Mouse (Mus musculus): ENCODE results near the gene Klf13. TPM values are rescaled to one million over a fixed set of nuclear protein-coding genes. Genes with fewer than 3 reads are reported as not detected.

Klf13 gene
- polyA plus RNA-seq, 1 experiment from 2014 or later = 14.1 TPM

DNA sequence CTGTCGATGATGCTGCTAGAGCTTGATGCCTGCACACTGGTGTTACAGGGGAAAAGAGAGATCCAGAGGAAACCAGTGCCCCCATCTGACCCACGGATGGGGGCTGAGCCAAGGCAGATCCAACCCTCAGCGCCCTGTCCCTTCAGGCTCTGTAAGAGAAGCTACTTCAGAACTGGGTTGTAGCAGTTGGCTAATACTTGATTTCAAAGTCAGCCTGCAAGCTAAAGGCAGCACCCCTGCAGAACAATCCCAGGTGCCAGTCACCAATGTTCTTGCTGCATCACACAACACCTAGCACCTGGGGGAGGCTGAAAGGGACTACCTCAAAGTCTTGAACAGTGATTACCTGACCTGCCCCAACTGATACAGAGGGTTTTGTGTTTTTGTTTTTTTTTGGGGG, 36.8 kb downstream of the Klf13 start:
- peaks cover 54% of the 10 kb centered on the region for H3K4me1 ChIP-seq (replicated peaks)
- no peak overlapping the region for H3K9ac ChIP-seq
- H3K9me3 ChIP-seq (replicated peaks) = no peaks in the 10 kb centered on the region
- no peaks in the 10 kb centered on the region for H3K36me3 ChIP-seq
- WGBS (ENCODE audit: insufficient replicate concordance) = 81% methylated on average over 3 of the region's 3 CpGs
- DNase-seq (no peak), ATAC-seq (ENCODE audit: low read depth) (no peak)
- no peak overlapping the region for H3K27ac ChIP-seq
- peaks cover 22% of the 10 kb centered on the region for H3K27me3 ChIP-seq
- no peak overlapping the region for H3K4me3 ChIP-seq (replicated peaks)
- no peak overlapping the region for H3K4me2 ChIP-seq

DNA sequence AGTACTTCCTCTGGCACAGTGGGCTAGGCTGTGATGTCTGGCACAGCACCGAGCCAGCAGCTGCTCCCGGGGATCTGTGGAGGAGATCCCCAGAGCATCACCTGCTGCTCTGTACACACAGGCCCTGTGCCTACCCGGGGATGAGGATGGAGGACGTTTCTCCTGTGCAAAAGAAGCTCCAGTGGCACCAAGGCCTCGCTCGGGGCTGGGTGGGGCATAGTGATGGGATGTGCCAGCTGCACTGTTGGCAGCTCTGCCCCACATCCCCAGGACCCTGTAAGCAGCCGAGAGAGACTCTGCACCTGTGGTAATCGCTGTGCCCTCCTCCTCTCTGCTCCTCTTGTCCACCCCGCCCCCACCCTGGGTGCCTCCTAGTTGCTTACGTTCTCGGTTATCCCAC, 37.4 kb downstream of the Klf13 start:
- 70% methylated on average over 11 of the region's 11 CpGs for WGBS (ENCODE audit: insufficient replicate concordance)
- H3K4me3 ChIP-seq (replicated peaks) = no peak overlapping the region
- H3K4me2 ChIP-seq = no peak overlapping the region
- no peaks in the 10 kb centered on the region for H3K36me3 ChIP-seq
- no peak for ATAC-seq (ENCODE audit: low read depth)
- H3K27ac ChIP-seq = no peak overlapping the region
- no peak overlapping the region for H3K9ac ChIP-seq
- peaks cover 22% of the 10 kb centered on the region for H3K27me3 ChIP-seq
- no peaks in the 10 kb centered on the region for H3K9me3 ChIP-seq (replicated peaks)
- no peak for DNase-seq
- H3K4me1 ChIP-seq (replicated peaks) = peaks cover 58% of the 10 kb centered on the region

- no peak overlapping the region for H3K4me3 ChIP-seq (replicated peaks)
- H3K9me3 ChIP-seq (replicated peaks) = no peaks in the 10 kb centered on the region
- 86% methylated on average over 2 of the region's 2 CpGs for WGBS (ENCODE audit: insufficient replicate concordance)
- no peak overlapping the region for H3K27ac ChIP-seq
- H3K27me3 ChIP-seq = peaks cover 22% of the 10 kb centered on the region
- no peak for DNase-seq
- no peak overlapping the region for H3K9ac ChIP-seq
- peaks cover 53% of the 10 kb centered on the region for H3K4me1 ChIP-seq (replicated peaks)
- H3K4me2 ChIP-seq = no peak overlapping the region
- ATAC-seq (ENCODE audit: low read depth) = no peak
- no peaks in the 10 kb centered on the region for H3K36me3 ChIP-seq
Measured at GRCm38 (mm10) chr7:63900411-63900810, 38.3 kb downstream of the Klf13 start.

GRCm38 (mm10) chr7:63899925-63900324, 38.8 kb downstream of the Klf13 start:
- no peak overlapping the region for H3K4me2 ChIP-seq
- peaks cover 53% of the 10 kb centered on the region for H3K4me1 ChIP-seq (replicated peaks)
- no peak overlapping the region for H3K9ac ChIP-seq
- H3K27ac ChIP-seq = no peak overlapping the region
- no peaks in the 10 kb centered on the region for H3K9me3 ChIP-seq (replicated peaks)
- DNase-seq = no peak
- H3K27me3 ChIP-seq = peaks cover 22% of the 10 kb centered on the region
- no peaks in the 10 kb centered on the region for H3K36me3 ChIP-seq
- ATAC-seq (ENCODE audit: low read depth) = no peak
- WGBS (ENCODE audit: insufficient replicate concordance) = 80% methylated on average over 8 of the region's 8 CpGs
- no peak overlapping the region for H3K4me3 ChIP-seq (replicated peaks)

DNA sequence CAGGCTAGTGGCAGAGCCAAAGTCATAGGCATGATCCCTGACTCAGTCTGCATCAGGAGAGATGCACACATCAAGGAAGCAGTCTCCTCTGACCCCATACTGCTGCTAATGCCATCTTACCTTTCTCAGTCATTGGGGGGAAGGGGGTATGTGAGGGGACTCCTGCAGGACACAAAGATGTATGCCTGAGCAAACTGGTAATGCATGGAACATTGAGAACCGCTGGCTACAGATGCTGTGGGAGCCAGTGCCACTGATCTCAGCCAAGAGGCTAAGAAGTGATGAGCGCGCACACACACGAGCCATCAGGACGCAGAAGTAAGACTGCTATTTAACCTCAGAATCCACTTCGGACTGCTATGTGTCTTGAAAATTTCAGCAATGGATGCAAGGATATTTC, 40.5 kb downstream of the Klf13 start:
- Histone ChIP-seq H3K9ac (no peak overlapping the region), H3K4me1 (replicated peaks) (peaks cover 45% of the 10 kb centered on the region), H3K27ac (no peak overlapping the region), H3K9me3 (replicated peaks) (no peaks in the 10 kb centered on the region), H3K27me3 (peaks cover 22% of the 10 kb centered on the region), H3K4me3 (replicated peaks) (no peak overlapping the region), H3K36me3 (no peaks in the 10 kb centered on the region), H3K4me2 (no peak overlapping the region)
- WGBS (ENCODE audit: insufficient replicate concordance) = 81% methylated on average over 6 of the region's 6 CpGs
- no peak for DNase-seq
- ATAC-seq (ENCODE audit: low read depth) = no peak

DNA sequence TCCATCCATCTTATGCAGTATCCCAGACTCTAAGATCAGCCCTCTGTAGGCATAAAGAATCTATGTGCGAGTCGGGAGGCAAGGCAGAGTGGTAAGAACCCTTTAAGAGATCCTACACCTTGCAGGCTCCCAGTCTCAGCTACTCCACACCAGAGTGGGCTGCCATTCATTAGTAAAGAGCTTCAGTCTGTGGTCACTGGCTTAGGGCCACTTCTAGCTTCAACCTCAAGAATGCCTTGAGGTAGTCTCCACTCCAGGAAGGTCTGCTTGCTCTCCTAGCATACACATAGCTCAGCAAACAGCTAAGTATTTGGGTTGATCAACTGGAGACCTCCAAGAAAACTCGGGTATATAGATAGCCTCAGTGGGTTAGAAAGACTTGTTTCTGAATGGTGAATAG, 41.1 kb downstream of the Klf13 start:
- peaks cover 22% of the 10 kb centered on the region for H3K27me3 ChIP-seq
- no peaks in the 10 kb centered on the region for H3K36me3 ChIP-seq
- DNase-seq (no peak), ATAC-seq (ENCODE audit: low read depth) (no peak)
- peaks cover 40% of the 10 kb centered on the region for H3K4me1 ChIP-seq (replicated peaks)
- peak overlapping the region; percentile 41; the same call in 1 of the 2 replicates for H3K4me3 ChIP-seq (replicated peaks)
- WGBS (ENCODE audit: insufficient replicate concordance) = 37% methylated on average over 3 of the region's 3 CpGs
- no peaks in the 10 kb centered on the region for H3K9me3 ChIP-seq (replicated peaks)
- H3K27ac ChIP-seq = peak overlapping the region; percentile 60; the same call in 1 of the 2 replicates
- peak overlapping the region; percentile 56; the same call in 1 of the 2 replicates for H3K9ac ChIP-seq
- peak overlapping the region; percentile 63 for H3K4me2 ChIP-seq

DNA sequence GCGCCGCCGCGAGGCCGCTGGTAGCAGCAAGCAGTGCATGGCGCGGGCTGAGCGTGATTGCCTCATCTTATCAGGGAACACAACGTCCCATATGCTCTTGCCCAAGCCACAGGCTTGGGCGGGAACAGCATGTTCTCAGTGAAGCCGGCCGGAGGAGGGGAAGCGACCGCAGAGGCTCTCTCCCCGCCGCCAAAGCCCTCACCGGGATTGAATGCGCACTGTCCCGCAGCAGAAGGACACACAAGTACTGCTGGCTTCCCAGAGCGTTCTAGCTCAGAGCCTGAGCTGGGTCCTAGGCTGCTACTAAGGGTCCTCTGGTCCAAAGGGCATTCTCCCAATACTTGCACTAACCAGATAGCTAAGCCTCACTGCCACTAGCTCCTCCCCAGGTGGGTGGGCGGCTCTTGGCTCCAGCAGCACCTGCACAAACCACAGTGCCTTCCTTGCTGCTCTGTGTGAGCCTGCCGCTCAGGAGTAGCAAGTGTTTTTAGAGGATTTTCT, 41.7 kb downstream of the Klf13 start:
- Histone ChIP-seq H3K27ac (peak overlapping the region; percentile 60), H3K9me3 (replicated peaks) (no peaks in the 10 kb centered on the region), H3K4me3 (replicated peaks) (peak overlapping the region; percentile 41), H3K4me1 (replicated peaks) (peaks cover 38% of the 10 kb centered on the region), H3K4me2 (peak overlapping the region; percentile 63), H3K36me3 (no peaks in the 10 kb centered on the region), H3K27me3 (peaks cover 22% of the 10 kb centered on the region), H3K9ac (peak overlapping the region; percentile 56)
- DNase-seq (peak; percentile 76), ATAC-seq (ENCODE audit: low read depth) (peak; percentile 95)
- WGBS (ENCODE audit: insufficient replicate concordance) = under 1% methylated on average over 22 of the region's 22 CpGs

DNA sequence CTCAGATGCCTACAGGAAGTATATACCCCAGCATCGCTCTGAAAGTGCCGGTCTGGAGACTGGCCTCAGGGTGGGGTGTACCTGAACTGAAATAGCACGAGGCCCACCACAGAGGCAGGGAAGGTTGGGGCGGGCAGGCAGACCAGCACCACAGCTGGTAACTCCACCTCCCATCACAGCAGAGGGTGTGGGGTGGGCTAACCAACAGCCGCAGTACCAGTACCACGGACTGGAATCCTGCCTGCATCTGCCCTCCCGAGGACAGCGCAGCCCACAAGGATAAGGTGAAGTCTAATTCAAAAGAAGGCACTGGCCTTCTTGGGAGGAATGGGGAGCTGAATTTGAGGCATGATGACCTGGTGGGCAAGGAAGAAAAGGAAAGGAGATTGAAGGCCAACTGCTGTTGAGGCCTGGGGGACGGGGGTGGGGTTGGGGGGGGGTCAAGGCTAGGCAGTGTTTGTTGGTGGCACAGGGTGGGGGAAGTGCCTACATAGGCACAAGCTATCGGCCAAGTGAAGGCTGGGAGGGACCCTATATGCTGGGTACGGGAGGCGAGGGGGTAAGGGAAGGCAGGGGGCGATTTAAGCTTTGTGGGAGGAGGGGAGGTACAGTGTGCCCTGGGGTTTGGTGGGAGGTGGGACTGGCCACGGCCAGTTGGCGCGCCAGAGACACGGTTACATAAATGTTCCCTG, 42.3 kb downstream of the Klf13 start:
- WGBS (ENCODE audit: insufficient replicate concordance) = 15% methylated on average over 17 of the region's 17 CpGs
- H3K27me3 ChIP-seq = peaks cover 22% of the 10 kb centered on the region
- no peaks in the 10 kb centered on the region for H3K9me3 ChIP-seq (replicated peaks)
- DNase-seq = no peak
- peak overlapping the region; percentile 51; the same call in 1 of the 2 replicates for H3K9ac ChIP-seq
- H3K4me3 ChIP-seq (replicated peaks) = peak overlapping the region; percentile 41
- H3K36me3 ChIP-seq = peaks cover 3% of the 10 kb centered on the region
- peaks cover 38% of the 10 kb centered on the region for H3K4me1 ChIP-seq (replicated peaks)
- H3K27ac ChIP-seq = 0 out of 2 replicates have a peak overlapping the region, but pooled peaks have one; percentile 43
- peak overlapping the region; percentile 63 for H3K4me2 ChIP-seq
- ATAC-seq (ENCODE audit: low read depth) = no peak

- Histone ChIP-seq H3K36me3 (peaks cover 15% of the 10 kb centered on the region), H3K27me3 (peaks cover 22% of the 10 kb centered on the region), H3K4me3 (replicated peaks) (no peak overlapping the region), H3K4me1 (replicated peaks) (peaks cover 38% of the 10 kb centered on the region), H3K27ac (no peak overlapping the region), H3K4me2 (no peak overlapping the region), H3K9ac (no peak overlapping the region), H3K9me3 (replicated peaks) (no peaks in the 10 kb centered on the region)
- no peak for ATAC-seq (ENCODE audit: low read depth)
- DNase-seq = no peak
- WGBS (ENCODE audit: insufficient replicate concordance) = 75% methylated on average over 3 of the region's 3 CpGs
Measured at GRCm38 (mm10) chr7:63895223-63895622, 43.5 kb downstream of the Klf13 start.

GRCm38 (mm10) chr7:63894662-63895061, 44.1 kb downstream of the Klf13 start:
- no peak overlapping the region for H3K4me3 ChIP-seq (replicated peaks)
- 56% methylated on average over 4 of the region's 4 CpGs for WGBS (ENCODE audit: insufficient replicate concordance)
- H3K9me3 ChIP-seq (replicated peaks) = no peaks in the 10 kb centered on the region
- peaks cover 21% of the 10 kb centered on the region for H3K27me3 ChIP-seq
- peaks cover 21% of the 10 kb centered on the region for H3K36me3 ChIP-seq
- no peak overlapping the region for H3K27ac ChIP-seq
- no peak overlapping the region for H3K9ac ChIP-seq
- ATAC-seq (ENCODE audit: low read depth) = no peak
- H3K4me1 ChIP-seq (replicated peaks) = peaks cover 38% of the 10 kb centered on the region
- H3K4me2 ChIP-seq = no peak overlapping the region
- DNase-seq = no peak

- WGBS (ENCODE audit: insufficient replicate concordance) = 55% methylated on average over 4 of the region's 4 CpGs
- H3K9ac ChIP-seq = no peak overlapping the region
- H3K36me3 ChIP-seq = peaks cover 26% of the 10 kb centered on the region
- H3K27me3 ChIP-seq = peaks cover 15% of the 10 kb centered on the region
- H3K4me3 ChIP-seq (replicated peaks) = no peak overlapping the region
- peaks cover 38% of the 10 kb centered on the region for H3K4me1 ChIP-seq (replicated peaks)
- ATAC-seq (ENCODE audit: low read depth) (no peak), DNase-seq (no peak)
- no peak overlapping the region for H3K4me2 ChIP-seq
- no peaks in the 10 kb centered on the region for H3K9me3 ChIP-seq (replicated peaks)
- no peak overlapping the region for H3K27ac ChIP-seq
Measured at GRCm38 (mm10) chr7:63893729-63894128, 45.0 kb downstream of the Klf13 start.

- no peaks in the 10 kb centered on the region for H3K9me3 ChIP-seq (replicated peaks)
- no peak for ATAC-seq (ENCODE audit: low read depth)
Measured at GRCm38 (mm10) chr7:63893201-63893600, 45.5 kb downstream of the Klf13 start.

More at GRCm38 (mm10) chr7:63893201-63893600, 45.5 kb downstream of the Klf13 start:
- peaks cover 34% of the 10 kb centered on the region for H3K4me1 ChIP-seq (replicated peaks)
- no peak overlapping the region for H3K9ac ChIP-seq
- H3K4me2 ChIP-seq = no peak overlapping the region
- H3K36me3 ChIP-seq = peaks cover 26% of the 10 kb centered on the region
- 87% methylated on average over 5 of the region's 5 CpGs for WGBS (ENCODE audit: insufficient replicate concordance)
- H3K27ac ChIP-seq = no peak overlapping the region
- DNase-seq = no peak
- peaks cover 10% of the 10 kb centered on the region for H3K27me3 ChIP-seq
- H3K4me3 ChIP-seq (replicated peaks) = no peak overlapping the region

All from liver, embryonic 13.5 days (tissue).